Mouse (Mus musculus): ENCODE results near the gene Cryge.
"Not testable (repeated sequence)": the region's sequence is repeated elsewhere in the genome, so short reads cannot be mapped to it uniquely, and the experiment has no call there.

The Cryge gene

GRCm38 (mm10) chr1:65050952-65051351 lies at the start of gene Cryge:
Gene Cryge, minus strand, starts transcription at chr1:65051149.
- not testable (repeated sequence) for DNase-seq (ENCODE audit: low spot score)

GRCm38 (mm10) chr1:65096953-65097352 lies 46.0 kb upstream of the Cryge start:
- DNase-seq (ENCODE audit: low spot score), result no peak

GRCm38 (mm10) chr1:65091566-65091965 lies 40.6 kb upstream of the Cryge start:
- no peak for DNase-seq (ENCODE audit: low spot score)

GRCm38 (mm10) chr1:65090370-65090769 lies 39.4 kb upstream of the Cryge start:
- DNase-seq (ENCODE audit: low spot score), result no peak

- DNase-seq (ENCODE audit: low spot score), result no peak
Measured at GRCm38 (mm10) chr1:65088567-65089356, 37.8 kb upstream of the Cryge start.

GRCm38 (mm10) chr1:65082188-65082587 lies 31.2 kb upstream of the Cryge start, which contains the start of gene Crygb:
Gene Crygb, minus strand, starts transcription at chr1:65082288.
- DNase-seq (ENCODE audit: low spot score), result no peak

GRCm38 (mm10) chr1:65075607-65076006 lies 24.7 kb upstream of the Cryge start:
- no peak for DNase-seq (ENCODE audit: low spot score)

- DNase-seq (ENCODE audit: low spot score), result no peak
Measured at GRCm38 (mm10) chr1:65073589-65073988, 22.6 kb upstream of the Cryge start, which contains the start of gene Crygc. Gene Crygc, minus strand, starts transcription at chr1:65073689.

GRCm38 (mm10) chr1:65067842-65068241 lies 16.9 kb upstream of the Cryge start:
- DNase-seq (ENCODE audit: low spot score), result no peak

GRCm38 (mm10) chr1:65064201-65064600 lies 13.3 kb upstream of the Cryge start:
- DNase-seq (ENCODE audit: low spot score), result no peak

GRCm38 (mm10) chr1:65063352-65063751 lies 12.4 kb upstream of the Cryge start, which contains the start of gene Crygd:
Gene Crygd, minus strand, starts transcription at chr1:65063452.
- DNase-seq (ENCODE audit: low spot score), result no peak

GRCm38 (mm10) chr1:65052140-65052539 lies 1.2 kb upstream of the Cryge start:
- no peak for DNase-seq (ENCODE audit: low spot score)

GRCm38 (mm10) chr1:65051696-65052095 lies 747 bp upstream of the Cryge start:
- DNase-seq (ENCODE audit: low spot score), result no peak

- DNase-seq (ENCODE audit: low spot score), result no peak
Measured at GRCm38 (mm10) chr1:65048781-65049180, 2.2 kb downstream of the Cryge start.

- DNase-seq (ENCODE audit: low spot score), result no peak
Measured at GRCm38 (mm10) chr1:65046401-65047109, 4.4 kb downstream of the Cryge start.

- no peak for DNase-seq (ENCODE audit: low spot score)
Measured at GRCm38 (mm10) chr1:65043433-65043832, 7.5 kb downstream of the Cryge start.

GRCm38 (mm10) chr1:65041837-65042236 lies 9.1 kb downstream of the Cryge start:
- no peak for DNase-seq (ENCODE audit: low spot score)

- DNase-seq (ENCODE audit: low spot score), result no peak
Measured at GRCm38 (mm10) chr1:65040806-65041205, 10.1 kb downstream of the Cryge start.

GRCm38 (mm10) chr1:65039679-65040078 lies 11.3 kb downstream of the Cryge start:
- DNase-seq (ENCODE audit: low spot score), result no peak

- no peak for DNase-seq (ENCODE audit: low spot score)
Measured at GRCm38 (mm10) chr1:65037542-65037941, 13.4 kb downstream of the Cryge start.

- no peak for DNase-seq (ENCODE audit: low spot score)
Measured at GRCm38 (mm10) chr1:65035513-65035912, 15.4 kb downstream of the Cryge start.

GRCm38 (mm10) chr1:65032641-65033040 lies 18.3 kb downstream of the Cryge start, which contains the start of gene Akr1cl:
Gene Akr1cl, minus strand, starts transcription at chr1:65032759.
- DNase-seq (ENCODE audit: low spot score), result no peak

GRCm38 (mm10) chr1:65028206-65028605 lies 22.7 kb downstream of the Cryge start:
- no peak for DNase-seq (ENCODE audit: low spot score)

All from ovary, postnatal 10 days (tissue).